Mouse (Mus musculus): ENCODE data around the gene Serpina3j. TPM values are rescaled to one million over a fixed set of nuclear protein-coding genes. Genes with fewer than 3 reads are reported as not detected.

Gene Serpina3j
- polyA plus RNA-seq, 1 experiment from 2014 or later, result not detected

Other genes starting within 250 kb of the Serpina3j start
- gene Serpina5, start 213.4 kb upstream of the Serpina3j start, polyA plus RNA-seq (2015; fragmentation: Nextera tagmentation; extraction: Ambion mirVana), result 0.08 and 0.23 TPM in 2 replicates
- gene Serpina3a, start 201.8 kb upstream of the Serpina3j start, polyA plus RNA-seq (2015; fragmentation: Nextera tagmentation; extraction: Ambion mirVana), result 0.09 TPM in 1 of 2 replicates, not detected in the other
- 0.13 and 0.24 TPM in 2 replicates for gene Serpina3b, start 186.6 kb upstream of the Serpina3j start, polyA plus RNA-seq (2015; fragmentation: Nextera tagmentation; extraction: Ambion mirVana)
- not detected in 2 replicates for gene Serpina3c, start 160.7 kb upstream of the Serpina3j start, polyA plus RNA-seq (2015; fragmentation: Nextera tagmentation; extraction: Ambion mirVana)
- 0.29 and 0.31 TPM in 2 replicates for gene Serpina3f, start 100.0 kb upstream of the Serpina3j start, polyA plus RNA-seq (2015; fragmentation: Nextera tagmentation; extraction: Ambion mirVana)
- 2.2 and 2.3 TPM in 2 replicates for gene Serpina3g, start 78.3 kb upstream of the Serpina3j start, polyA plus RNA-seq (2015; fragmentation: Nextera tagmentation; extraction: Ambion mirVana)
- 0.14 and 0.17 TPM in 2 replicates for gene Serpina3i, start 51.4 kb upstream of the Serpina3j start, polyA plus RNA-seq (2015; fragmentation: Nextera tagmentation; extraction: Ambion mirVana)
- not detected in 2 replicates for gene Serpina3k, start 23.9 kb downstream of the Serpina3j start, polyA plus RNA-seq (2015; fragmentation: Nextera tagmentation; extraction: Ambion mirVana)
- 0.24 TPM in 1 of 2 replicates, not detected in the other for gene Serpina3m, start 23.9 kb downstream of the Serpina3j start, polyA plus RNA-seq (2015; fragmentation: Nextera tagmentation; extraction: Ambion mirVana)
- gene Serpina3n, start 92.2 kb downstream of the Serpina3j start, polyA plus RNA-seq (2015; fragmentation: Nextera tagmentation; extraction: Ambion mirVana), result 1.0 and 2.6 TPM in 2 replicates
- not detected in 2 replicates for gene Gsc, start 158.8 kb downstream of the Serpina3j start, polyA plus RNA-seq (2015; fragmentation: Nextera tagmentation; extraction: Ambion mirVana)

All from liver, embryonic 15.5 days (tissue).